Comparison of ENCODE assay signal across 25 mouse cellular contexts in genomic region chr13:91911211-91911610, GRCm38 (mm10). TPM values are rescaled to one million over a fixed set of nuclear protein-coding genes. Genes with fewer than 3 reads are reported as not detected.
DNase-seq lines count a peak whose midpoint lies in the region; ATAC-seq and TF ChIP-seq lines count a peak whose summit lies in the region.
"Had no signal": no experiment of that assay in that cellular context is flagged by ENCODE, and none has a peak within 500 bp of the region (broad histone marks: within the 10 kb centered on the region; RNA-seq: fewer than 3 reads in every experiment).

No protein-coding gene starts in this region.

- H3K27me3 ChIP-seq in heart, postnatal 0 days (ENCODE audit: control insufficient read depth, insufficient read depth, low read length) = no peaks in the 10 kb centered on the region
- no peaks in the 10 kb centered on the region for H3K27me3 ChIP-seq in lung, postnatal 0 days (replicated peaks; ENCODE audit: insufficient read depth, low read length)
- H3K27me3 ChIP-seq in intestine, embryonic 16.5 days (replicated peaks; ENCODE audit: control insufficient read depth, insufficient read depth, low read length) = no peaks in the 10 kb centered on the region
- H3K27me3 ChIP-seq: embryonic facial prominence, embryonic 15.5 days; midbrain, embryonic 12.5 days; neural tube, embryonic 15.5 days had no signal

- H3K9me3 ChIP-seq in heart, postnatal 0 days (replicated peaks; ENCODE audit: control insufficient read depth, low read length) = no peaks in the 10 kb centered on the region
- H3K9me3 ChIP-seq in lung, postnatal 0 days (ENCODE audit: low read length) = no peaks in the 10 kb centered on the region
- H3K9me3 ChIP-seq in intestine, embryonic 16.5 days (ENCODE audit: control insufficient read depth, low read length) = no peaks in the 10 kb centered on the region
- H3K9me3 ChIP-seq: embryonic facial prominence, embryonic 15.5 days; forebrain, embryonic 10.5 days; G1E; midbrain, embryonic 12.5 days; neural tube, embryonic 15.5 days had no signal

- peak; percentile 55; the same call in 1 of the 2 replicates for ATAC-seq in heart, postnatal 0 days (ENCODE audit: insufficient read depth, low read depth)
- peak; percentile 89 for ATAC-seq in lung, postnatal 0 days
- ATAC-seq in intestine, embryonic 16.5 days = peak; percentile 90
- ATAC-seq: CD4-positive, CD25-positive, alpha-beta regulatory T cell, adult 4 months; hindbrain, embryonic 16.5 days had no signal

- no peak for TF ChIP-seq CTCF in heart, postnatal 0 days (IDR thresholded peaks at IDR 0.05; ENCODE audit: low read depth)
- TF ChIP-seq CTCF in lung, postnatal 0 days (IDR thresholded peaks at IDR 0.05) = no peak

- H3K27ac ChIP-seq in heart, postnatal 0 days (ENCODE audit: low read depth) = no peak overlapping the region
- 0 out of 2 replicates have a peak overlapping the region, but pooled peaks have one; percentile 34 for H3K27ac ChIP-seq in lung, postnatal 0 days (ENCODE audit: low read length)
- no peak overlapping the region for H3K27ac ChIP-seq in intestine, embryonic 16.5 days (ENCODE audit: low read length)
- H3K27ac ChIP-seq: embryonic facial prominence, embryonic 15.5 days; forebrain, embryonic 10.5 days; gastrocnemius, adult 2 months; macrophage; midbrain, embryonic 12.5 days; neural tube, embryonic 15.5 days had no signal

- no peaks in the 10 kb centered on the region for H3K36me3 ChIP-seq in heart, postnatal 0 days (replicated peaks; ENCODE audit: control insufficient read depth, insufficient read depth, low read length)
- no peaks in the 10 kb centered on the region for H3K36me3 ChIP-seq in lung, postnatal 0 days (ENCODE audit: insufficient read depth, low read length)
- H3K36me3 ChIP-seq in intestine, embryonic 16.5 days (ENCODE audit: control insufficient read depth, insufficient read depth, low read length) = no peaks in the 10 kb centered on the region
- H3K36me3 ChIP-seq: embryonic facial prominence, embryonic 15.5 days; forebrain, embryonic 10.5 days; G1E; midbrain, embryonic 12.5 days; neural tube, embryonic 15.5 days had no signal

- no peak overlapping the region for H3K9ac ChIP-seq in heart, postnatal 0 days (replicated peaks; ENCODE audit: low read depth, low read length)
- no peak overlapping the region for H3K9ac ChIP-seq in lung, postnatal 0 days (replicated peaks; ENCODE audit: low read depth)
- H3K9ac ChIP-seq in intestine, embryonic 16.5 days (ENCODE audit: low read depth, low read length) = no peak overlapping the region
- H3K9ac ChIP-seq: embryonic facial prominence, embryonic 15.5 days; midbrain, embryonic 12.5 days; neural tube, embryonic 15.5 days had no signal

- intact Hi-C loops in heart, postnatal 25 days (cut with DNase I) = no loop called here

- no peak overlapping the region for H3K4me3 ChIP-seq in heart, postnatal 0 days (ENCODE audit: low read depth, low read length)
- no peak overlapping the region for H3K4me3 ChIP-seq in lung, postnatal 0 days (ENCODE audit: low read depth, low read length)
- H3K4me3 ChIP-seq in intestine, embryonic 16.5 days (ENCODE audit: low read length) = no peak overlapping the region
- H3K4me3 ChIP-seq: embryonic facial prominence, embryonic 15.5 days; forebrain, embryonic 10.5 days; gastrocnemius, adult 2 months; midbrain, embryonic 12.5 days; myocyte; neural tube, embryonic 15.5 days had no signal

- peak; percentile 16 for DNase-seq in heart, postnatal 0 days (ENCODE audit: low spot score)
- DNase-seq in heart, postnatal 25 days (ENCODE audit: low spot score) = no peak
- peak; percentile 66 for DNase-seq in lung, postnatal 0 days (ENCODE audit: low spot score)
- no peak for DNase-seq in lung, postnatal 10 days
- DNase-seq in yolk sac, embryonic 10.5 days (ENCODE audit: low spot score) = peak; percentile 9
- no peak for DNase-seq in left cerebral cortex, adult 8-10 months (ENCODE audit: low spot score in 2 of 2)
- DNase-seq: adrenal gland, adult 8-10 months; cerebellum, postnatal 14 days; embryo, embryonic 11 days; gastrocnemius, adult 2 months; layer of hippocampus, postnatal 36 days; liver; right cerebral cortex, postnatal 4 days; thymus, postnatal 25 days had no signal

- no peak for TF ChIP-seq EP300 in heart, postnatal 0 days (IDR thresholded peaks at IDR 0.05; ENCODE audit: low read depth)
- TF ChIP-seq EP300 in lung, postnatal 0 days (IDR thresholded peaks at IDR 0.05) = peak; percentile 97

- no peaks in the 10 kb centered on the region for H3K4me1 ChIP-seq in heart, postnatal 0 days (ENCODE audit: control insufficient read depth, insufficient read depth)
- H3K4me1 ChIP-seq in lung, postnatal 0 days (ENCODE audit: insufficient read depth, low read depth, low read length) = no peaks in the 10 kb centered on the region
- peaks cover 4% of the 10 kb centered on the region; the same call in 1 of the 2 replicates for H3K4me1 ChIP-seq in intestine, embryonic 16.5 days (ENCODE audit: control insufficient read depth, insufficient read depth, low read length)

- H3K4me2 ChIP-seq in heart, postnatal 0 days (ENCODE audit: low read depth, low read length) = no peak overlapping the region
- H3K4me2 ChIP-seq in lung, postnatal 0 days (replicated peaks; ENCODE audit: low read depth, low read length) = no peak overlapping the region
- H3K4me2 ChIP-seq in intestine, embryonic 16.5 days (ENCODE audit: low read depth, low read length) = no peak overlapping the region
- H3K4me2 ChIP-seq: embryonic facial prominence, embryonic 15.5 days; midbrain, embryonic 12.5 days; neural tube, embryonic 15.5 days had no signal

RNA-seq across cellular contexts. Expression of gene Ckmt2, which starts 34.5 kb away (rescaled TPM):
- 406 and 571 TPM in 2 replicates for total RNA-seq in heart, postnatal 0 days (2014; rRNA removed; ENCODE audit: low replicate concordance)
- 394 and 421 TPM in 2 replicates for polyA plus RNA-seq in heart, postnatal 0 days (2015; fragmentation: Nextera tagmentation; extraction: Ambion mirVana)
- total RNA-seq in heart, postnatal 25 days (2021) = 1,000 to 10,000 TPM; 2,662 to 2,666 TPM
- 0.20 and 0.44 TPM in 2 replicates for polyA plus RNA-seq in lung, postnatal 0 days (2015; fragmentation: Nextera tagmentation; extraction: Ambion mirVana)
- polyA plus RNA-seq in intestine, embryonic 16.5 days (2015; fragmentation: Nextera tagmentation; extraction: Ambion mirVana) = 2.8 and 3.3 TPM in 2 replicates
- 1 to 10 TPM in 1 of 4 experiments, under 1 TPM in 2, not detected in 1; 0.40 to 1.2 (median 0.66) TPM for total RNA-seq in left cerebral cortex, adult 8-10 months (2022)
- total RNA-seq: adrenal gland, adult 8-10 months; G1E; left cerebral cortex, postnatal 36 days had no signal
- polyA plus RNA-seq: CD4-positive, CD25-positive, alpha-beta regulatory T cell, adult 4 months; forebrain, embryonic 10.5 days; G1E; macrophage; midbrain, embryonic 12.5 days had no signal

Comparison
In these comparisons a context has a peak if more than half of its experiments do, and no peak if none do; other contexts are left out.
1. DNase-seq: peak in heart, postnatal 0 days (single experiment), lung, postnatal 0 days (single experiment) and yolk sac, embryonic 10.5 days (single experiment); none in heart, postnatal 25 days (single experiment), lung, postnatal 10 days (single experiment) and left cerebral cortex, adult 8-10 months (0 of 2).
2. RNA of gene Ckmt2, which starts 34.5 kb away (total RNA-seq): 2,662 to 2,666 TPM in heart, postnatal 25 days and 406 to 571 TPM in heart, postnatal 0 days; 0.40 to 1.2 TPM in left cerebral cortex, adult 8-10 months; every median in the first group is over 100 times any median in the second.
3. Peak in every context shown above with its lines, with median percentiles within 50 percentile points of each other: ATAC-seq.